Mouse (Mus musculus) midbrain, embryonic 15.5 days (tissue): ENCODE measurements around the gene Dcn. TPM values are rescaled to one million over a fixed set of nuclear protein-coding genes. Genes with fewer than 3 reads are reported as not detected.

Experiments
- ATAC-seq: fragments of 200-750 bp; cut with Nextera tagmentation; replicated peaks from 2 replicates; pipeline ENCODE4 v1.8.0; 2017; ENCODE audit warnings: moderate TSS enrichment
- H3K27ac ChIP-seq: fragments of 300-500 bp; sonication (generic); 2 replicates; pipeline ENCODE4 v1.5.1; 2015; ENCODE audit warnings: mild to moderate bottlenecking, inconsistent platforms
- H3K27me3 ChIP-seq: fragments of 300-500 bp; sonication (generic); replicated peaks from 2 replicates; pipeline ENCODE4 v1.6.1; 2015; ENCODE audit warnings: inconsistent platforms
- H3K36me3 ChIP-seq: fragments of 300-500 bp; sonication (generic); replicated peaks from 2 replicates; pipeline ENCODE4 v1.6.1; 2015; ENCODE audit warnings: inconsistent platforms
- H3K4me1 ChIP-seq: fragments of 300-500 bp; sonication (generic); 2 replicates; pipeline ENCODE4 v1.6.1; 2015; ENCODE audit warnings: inconsistent platforms
- H3K4me2 ChIP-seq: fragments of 300-500 bp; sonication (generic); 2 replicates; pipeline ENCODE4 v1.6.1; 2015; ENCODE audit warnings: inconsistent platforms, mild to moderate bottlenecking, moderate library complexity
- H3K4me3 ChIP-seq: fragments of 300-500 bp; sonication (generic); 2 replicates; pipeline ENCODE4 v1.5.1; 2015; ENCODE audit warnings: mild to moderate bottlenecking, inconsistent platforms
- H3K9ac ChIP-seq: fragments of 300-500 bp; sonication (generic); 2 replicates; pipeline ENCODE4 v1.6.1; 2015; ENCODE audit warnings: mild to moderate bottlenecking, inconsistent platforms
- H3K9me3 ChIP-seq: fragments of 300-500 bp; sonication (generic); 2 replicates; pipeline ENCODE4 v1.6.1; 2016; ENCODE audit warnings: inconsistent platforms
- WGBS: fragments of 180-500 bp; shearing (Covaris S2); methylation state at CpG from one replicate; pipeline ENCODE4 v1.1.7; 2015; ENCODE audit warnings: mixed read lengths; 5-methylcytosine and 5-hydroxymethylcytosine counted together
- polyA plus RNA-seq: library from polyadenylated mRNA; unstranded; fragments of >200 nt; fragmentation: Nextera tagmentation; extraction: Ambion mirVana; gene quantifications from 2 replicates; pipeline ENCODE4 v1.2.1, GENCODE M21; 2015

The Dcn gene
- polyA plus RNA-seq, 1 experiment from 2014 or later, result 62.4 TPM

- H3K27ac ChIP-seq, result no peak overlapping the region
- no peak overlapping the region for H3K9ac ChIP-seq
- H3K4me1 ChIP-seq, result no peaks in the 10 kb centered on the region
- H3K27me3 ChIP-seq, result no peaks in the 10 kb centered on the region
- WGBS, result 91% methylated on average over 2 of the region's 2 CpGs
- no peaks in the 10 kb centered on the region for H3K36me3 ChIP-seq
- ATAC-seq, result no peak
- H3K4me3 ChIP-seq, result no peak overlapping the region
- H3K4me2 ChIP-seq, result no peak overlapping the region
- H3K9me3 ChIP-seq, result no peaks in the 10 kb centered on the region
These were observed 5.7 kb downstream of the Dcn start for GRCm38 (mm10) chr10:97485151-97485550.

- H3K27ac ChIP-seq, result no peak overlapping the region
- no peak for ATAC-seq
- H3K27me3 ChIP-seq, result no peaks in the 10 kb centered on the region
- no peak overlapping the region for H3K4me3 ChIP-seq
- H3K4me1 ChIP-seq, result no peaks in the 10 kb centered on the region
- H3K9me3 ChIP-seq, result no peaks in the 10 kb centered on the region
- H3K36me3 ChIP-seq, result no peaks in the 10 kb centered on the region
- H3K4me2 ChIP-seq, result no peak overlapping the region
- H3K9ac ChIP-seq, result no peak overlapping the region
These were observed 6.7 kb downstream of the Dcn start for GRCm38 (mm10) chr10:97486085-97486484.

GRCm38 (mm10) chr10:97487269-97487989 is 8.0 kb downstream of the Dcn start:
- ATAC-seq, result no peak
- Histone ChIP-seq H3K27me3 (no peaks in the 10 kb centered on the region), H3K9me3 (no peaks in the 10 kb centered on the region), H3K4me2 (no peak overlapping the region), H3K4me1 (no peaks in the 10 kb centered on the region), H3K9ac (no peak overlapping the region), H3K36me3 (no peaks in the 10 kb centered on the region), H3K4me3 (no peak overlapping the region), H3K27ac (no peak overlapping the region)
- WGBS, result 93% methylated on average over 6 of the region's 6 CpGs

GRCm38 (mm10) chr10:97492367-97492980 is 13.1 kb downstream of the Dcn start:
- Histone ChIP-seq H3K4me2 (no peak overlapping the region), H3K4me1 (no peaks in the 10 kb centered on the region), H3K9ac (no peak overlapping the region), H3K27me3 (no peaks in the 10 kb centered on the region), H3K36me3 (no peaks in the 10 kb centered on the region), H3K4me3 (no peak overlapping the region), H3K9me3 (no peaks in the 10 kb centered on the region), H3K27ac (no peak overlapping the region)
- ATAC-seq, result no peak
- WGBS, result 79% methylated on average over 4 of the region's 4 CpGs

GRCm38 (mm10) chr10:97497646-97498045 is 18.2 kb downstream of the Dcn start:
- Histone ChIP-seq H3K4me1 (no peaks in the 10 kb centered on the region), H3K4me3 (no peak overlapping the region), H3K27me3 (no peaks in the 10 kb centered on the region), H3K27ac (no peak overlapping the region), H3K9ac (no peak overlapping the region), H3K4me2 (no peak overlapping the region), H3K36me3 (no peaks in the 10 kb centered on the region), H3K9me3 (no peaks in the 10 kb centered on the region)
- no peak for ATAC-seq
- WGBS, result 60% methylated on average over 5 of the region's 5 CpGs

- H3K27ac ChIP-seq, result no peak overlapping the region
- no peak overlapping the region for H3K4me3 ChIP-seq
- H3K36me3 ChIP-seq, result no peaks in the 10 kb centered on the region
- H3K4me1 ChIP-seq, result no peaks in the 10 kb centered on the region
- WGBS, result 92% methylated on average over 3 of the region's 3 CpGs
- H3K4me2 ChIP-seq, result no peak overlapping the region
- H3K9me3 ChIP-seq, result no peaks in the 10 kb centered on the region
- H3K27me3 ChIP-seq, result no peaks in the 10 kb centered on the region
- ATAC-seq, result no peak
- H3K9ac ChIP-seq, result no peak overlapping the region
These were observed 44.0 kb downstream of the Dcn start for GRCm38 (mm10) chr10:97523366-97523765.

GRCm38 (mm10) chr10:97535697-97536096 is 56.3 kb downstream of the Dcn start:
- no peak overlapping the region for H3K9ac ChIP-seq
- H3K27ac ChIP-seq, result no peak overlapping the region
- no peak overlapping the region for H3K4me3 ChIP-seq
- no peaks in the 10 kb centered on the region for H3K36me3 ChIP-seq
- H3K9me3 ChIP-seq, result no peaks in the 10 kb centered on the region
- no peaks in the 10 kb centered on the region for H3K27me3 ChIP-seq
- ATAC-seq, result no peak
- H3K4me2 ChIP-seq, result no peak overlapping the region
- WGBS, result 88% methylated on average over 4 of the region's 4 CpGs
- no peaks in the 10 kb centered on the region for H3K4me1 ChIP-seq

GRCm38 (mm10) chr10:97536921-97537320 is 57.5 kb downstream of the Dcn start:
- 79% methylated on average over 2 of the region's 2 CpGs for WGBS
- H3K4me3 ChIP-seq, result no peak overlapping the region
- no peak overlapping the region for H3K9ac ChIP-seq
- no peaks in the 10 kb centered on the region for H3K36me3 ChIP-seq
- no peaks in the 10 kb centered on the region for H3K9me3 ChIP-seq
- no peaks in the 10 kb centered on the region for H3K27me3 ChIP-seq
- no peak overlapping the region for H3K4me2 ChIP-seq
- no peaks in the 10 kb centered on the region for H3K4me1 ChIP-seq
- no peak overlapping the region for H3K27ac ChIP-seq
- no peak for ATAC-seq

- no peak overlapping the region for H3K9ac ChIP-seq
- no peaks in the 10 kb centered on the region for H3K27me3 ChIP-seq
- H3K9me3 ChIP-seq, result no peaks in the 10 kb centered on the region
- WGBS, result 91% methylated on average over 4 of the region's 4 CpGs
- H3K4me1 ChIP-seq, result no peaks in the 10 kb centered on the region
- H3K36me3 ChIP-seq, result no peaks in the 10 kb centered on the region
- no peak overlapping the region for H3K4me2 ChIP-seq
- ATAC-seq, result no peak
- H3K4me3 ChIP-seq, result no peak overlapping the region
- no peak overlapping the region for H3K27ac ChIP-seq
These were observed 58.8 kb downstream of the Dcn start for GRCm38 (mm10) chr10:97538202-97538601.

GRCm38 (mm10) chr10:97547740-97548139 is 68.3 kb downstream of the Dcn start:
- Histone ChIP-seq H3K36me3 (no peaks in the 10 kb centered on the region), H3K9me3 (0 out of 2 replicates have a peak, but pooled peaks cover 2% of the 10 kb centered on the region), H3K4me1 (no peaks in the 10 kb centered on the region), H3K4me3 (no peak overlapping the region), H3K9ac (no peak overlapping the region), H3K27ac (no peak overlapping the region), H3K27me3 (no peaks in the 10 kb centered on the region), H3K4me2 (no peak overlapping the region)
- no peak for ATAC-seq
- 82% methylated on average over 1 of the region's 1 CpGs for WGBS

GRCm38 (mm10) chr10:97564957-97565856 is 85.8 kb downstream of the Dcn start, which contains the start of gene Lum:
Lum (plus strand) TSS chr10:97565128.
- no peaks in the 10 kb centered on the region for H3K27me3 ChIP-seq
- no peak for ATAC-seq

GRCm38 (mm10) chr10:97567489-97568135 is 88.2 kb downstream of the Dcn start:
- Histone ChIP-seq H3K9me3 (no peaks in the 10 kb centered on the region), H3K27me3 (no peaks in the 10 kb centered on the region), H3K4me2 (no peak overlapping the region), H3K36me3 (no peaks in the 10 kb centered on the region), H3K27ac (no peak overlapping the region), H3K9ac (no peak overlapping the region), H3K4me1 (no peaks in the 10 kb centered on the region), H3K4me3 (no peak overlapping the region)
- ATAC-seq, result no peak
- WGBS, result 62% methylated on average over 8 of the region's 8 CpGs

More at GRCm38 (mm10) chr10:97564957-97565856, 85.8 kb downstream of the Dcn start, which contains the start of gene Lum:
- no peaks in the 10 kb centered on the region for H3K9me3 ChIP-seq
- no peaks in the 10 kb centered on the region for H3K4me1 ChIP-seq
- H3K4me3 ChIP-seq, result no peak within 1 kb of the TSS
- no peak within 1 kb of the TSS for H3K9ac ChIP-seq
- no peaks in the 10 kb centered on the region for H3K36me3 ChIP-seq
- WGBS, result 69% methylated on average over 10 of the region's 10 CpGs
- no peak within 1 kb of the TSS for H3K4me2 ChIP-seq
- no peak within 1 kb of the TSS for H3K27ac ChIP-seq
